Comparison of ENCODE assay signal across 7 mouse cellular contexts in the genomic region with DNA sequence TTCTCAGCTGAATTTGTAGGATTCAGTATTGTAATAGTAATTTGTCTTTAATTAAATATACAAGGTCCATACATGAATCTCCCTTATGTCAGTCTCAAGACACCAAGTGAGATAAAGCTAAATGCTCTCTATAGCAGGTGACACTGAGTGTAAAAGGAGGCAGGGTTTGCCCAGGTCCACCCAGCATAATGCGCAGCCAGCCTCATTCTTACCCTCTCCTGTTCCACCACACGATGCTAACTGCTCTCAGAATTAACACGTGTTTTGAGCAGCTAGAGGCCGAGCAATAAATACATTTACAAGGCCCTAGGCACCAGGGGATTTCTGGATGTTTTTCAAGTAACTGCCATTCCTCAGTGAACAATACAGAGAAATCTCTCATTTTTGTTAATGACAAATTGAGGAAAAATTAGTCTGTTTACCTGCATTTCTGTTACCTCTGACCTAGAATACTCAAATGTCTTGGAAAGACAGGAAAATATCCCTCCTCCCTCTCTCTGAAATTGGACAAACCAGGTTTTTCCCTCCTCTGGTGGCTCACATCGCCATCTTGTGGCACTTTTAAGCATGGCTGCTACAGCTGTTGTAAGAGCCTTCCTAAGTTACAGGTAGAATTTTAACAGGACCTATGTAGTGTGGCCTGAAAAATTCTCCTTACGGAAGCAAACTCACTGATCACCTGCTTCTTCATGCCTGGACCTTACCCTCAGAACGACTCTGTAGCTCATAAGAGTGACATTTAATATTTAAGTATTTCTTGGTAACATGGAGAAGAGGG. TPM values are rescaled to one million over a fixed set of nuclear protein-coding genes. Genes with fewer than 3 reads are reported as not detected.
DNase-seq lines count a peak whose midpoint lies in the region; ATAC-seq and TF ChIP-seq lines count a peak whose summit lies in the region.

No protein-coding gene starts in this region.

- H3K9me3 ChIP-seq in lung, postnatal 0 days (ENCODE audit: low read length): no peaks in the 10 kb centered on the region

- H3K79me2 ChIP-seq in C2C12 (ENCODE audit: control insufficient read depth, insufficient read depth): no peaks in the 10 kb centered on the region

- H3K4me3 ChIP-seq in C2C12 (ENCODE audit: insufficient read depth, poor library complexity, severe bottlenecking): peak overlapping the region; percentile 6
- no peak overlapping the region for H3K4me3 ChIP-seq in lung, postnatal 0 days (ENCODE audit: low read depth, low read length)

- no peak overlapping the region for H3ac ChIP-seq in C2C12 (ENCODE audit: control insufficient read depth, insufficient read length, low read depth)

- 48% methylated on average over 7 of the region's 7 CpGs for WGBS in lung, postnatal 0 days

- H3K79me3 ChIP-seq in C2C12 (ENCODE audit: low read depth): no peaks in the 10 kb centered on the region

- no peaks in the 10 kb centered on the region for H3K27me3 ChIP-seq in C2C12 (ENCODE audit: control insufficient read depth, insufficient read depth, insufficient read length)
- H3K27me3 ChIP-seq in lung, postnatal 0 days (replicated peaks; ENCODE audit: insufficient read depth, low read length): no peaks in the 10 kb centered on the region

- intact Hi-C loops in gastrocnemius, postnatal 14 days (cut with DNase I; ENCODE audit: low total_unique reads): no loop called here

- no peaks in the 10 kb centered on the region for H3K4me1 ChIP-seq in lung, postnatal 0 days (ENCODE audit: insufficient read depth, low read depth, low read length)

- ATAC-seq in lung, postnatal 0 days: no peak

- no peaks in the 10 kb centered on the region for H3K36me3 ChIP-seq in C2C12 (ENCODE audit: control insufficient read depth, insufficient read depth)
- no peaks in the 10 kb centered on the region for H3K36me3 ChIP-seq in lung, postnatal 0 days (ENCODE audit: insufficient read depth, low read length)

- peak; percentile 53 for TF ChIP-seq CTCF in C2C12 (IDR thresholded peaks at IDR 0.05; ENCODE audit: control insufficient read depth, insufficient read depth, insufficient read length)
- TF ChIP-seq CTCF in lung, postnatal 0 days (IDR thresholded peaks at IDR 0.05): peak; percentile 76

- no peak overlapping the region for H3K9ac ChIP-seq in lung, postnatal 0 days (replicated peaks; ENCODE audit: low read depth)

- DNase-seq in MEL-GATA-1-ER (ENCODE audit: extremely low read depth, low read depth): peak; percentile 7
- peak; percentile 60 to 80 for DNase-seq in cerebellum, postnatal 25 days
- peak; percentile 52 for DNase-seq in gastrocnemius, postnatal 14 days
- peak; percentile 75 for DNase-seq in layer of hippocampus, adult 11-12 months (ENCODE audit: low spot score)
- DNase-seq in lung, postnatal 0 days (ENCODE audit: low spot score): peak; percentile 46
- peak; percentile 63 to 83 for DNase-seq in right cerebral cortex, postnatal 10 days (ENCODE audit: low spot score in 2 of 2)

- no peak for TF ChIP-seq EP300 in lung, postnatal 0 days (IDR thresholded peaks at IDR 0.05)

- H3K27ac ChIP-seq in lung, postnatal 0 days (ENCODE audit: low read length): no peak overlapping the region

- H3K4me2 ChIP-seq in lung, postnatal 0 days (replicated peaks; ENCODE audit: low read depth, low read length): no peak overlapping the region

TF ChIP-seq in C2C12, 6 proteins besides CTCF, POLR2A, EP300 and RAD21:
- TF ChIP-seq MAX (IDR thresholded peaks at IDR 0.05): no peak
- no peak for TF ChIP-seq FOSL1 (IDR thresholded peaks at IDR 0.05; ENCODE audit: insufficient read depth, low read length, poor library complexity, severe bottlenecking)
- no peak for TF ChIP-seq USF1 (IDR thresholded peaks at IDR 0.05; ENCODE audit: low read depth)
- TF ChIP-seq MYOD1 (IDR thresholded peaks at IDR 0.05; ENCODE audit: control insufficient read depth, insufficient read length, low read depth): no peak
- TF ChIP-seq CEBPB (IDR thresholded peaks at IDR 0.05; ENCODE audit: low read depth): no peak
- no peak for TF ChIP-seq MYOG (IDR thresholded peaks at IDR 0.05; ENCODE audit: control insufficient read depth, extremely low read depth, insufficient read length)

RNA-seq across cellular contexts. Expression of a gene that starts 14.7 kb away (rescaled TPM):
- 0.05 TPM for polyA plus RNA-seq in C2C12 (2012; fragmentation: generic; extraction: Trizol)
- not detected for total RNA-seq in gastrocnemius, postnatal 14 days (2021)
- 0.06 TPM in 1 of 2 replicates, not detected in the other for polyA plus RNA-seq in lung, postnatal 0 days (2015; fragmentation: Nextera tagmentation; extraction: Ambion mirVana)

RNA-seq across cellular contexts. Expression of a gene that starts 30.0 kb away (rescaled TPM):
- 0.02 TPM for polyA plus RNA-seq in C2C12 (2012; fragmentation: generic; extraction: Trizol)
- not detected for total RNA-seq in gastrocnemius, postnatal 14 days (2021)
- polyA plus RNA-seq in lung, postnatal 0 days (2015; fragmentation: Nextera tagmentation; extraction: Ambion mirVana): not detected in 2 replicates

RNA-seq across cellular contexts. Expression of a gene that starts 39.9 kb away (rescaled TPM):
- polyA plus RNA-seq in C2C12 (2012; fragmentation: generic; extraction: Trizol): 24.0 TPM
- 10 to 100 TPM; 28.4 to 30.5 TPM for total RNA-seq in gastrocnemius, postnatal 14 days (2021)
- 18.7 and 21.3 TPM in 2 replicates for polyA plus RNA-seq in lung, postnatal 0 days (2015; fragmentation: Nextera tagmentation; extraction: Ambion mirVana)

Comparison
In these comparisons a context has a peak if more than half of its experiments do, and no peak if none do; other contexts are left out.
1. DNase-seq: peak in every context shown above with its lines; median percentile 75 in layer of hippocampus, adult 11-12 months; 73 in right cerebral cortex, postnatal 10 days; 70 in cerebellum, postnatal 25 days; 52 in gastrocnemius, postnatal 14 days; 46 in lung, postnatal 0 days; 7 in MEL-GATA-1-ER.